Mouse (Mus musculus) MEL (cell line): Measurements from ENCODE around the gene Plbd2. TPM values are rescaled to one million over a fixed set of nuclear protein-coding genes. Genes with fewer than 3 reads are reported as not detected.

ENCODE experiments used
- DNase-seq: peaks from one replicate; pipeline ENCODE4 v3.0.0; 2011; ENCODE audit warnings: low read depth, low spot score
- H3K27ac ChIP-seq: 2 replicates; pipeline ENCODE4 v1.5.1; 2012; ENCODE audit warnings: low read depth, mild to moderate bottlenecking, control low read depth, low read length, moderate library complexity; ENCODE audit not compliant: control insufficient read depth
- H3K27me3 ChIP-seq, 2 experiments: fragments of 150-350 bp in 1 of 2; sonication (generic) in 1 of 2; 2 replicates each; pipeline ENCODE4 v1.6.1; 2012; ENCODE audit warnings: low read length in 2 of 2, mild to moderate bottlenecking in 2 of 2, improper control_type of control experiment in 1 of 2, moderate library complexity in 1 of 2; ENCODE audit not compliant: insufficient read depth in 2 of 2, control insufficient read depth in 1 of 2
- H3K36me3 ChIP-seq, 2 experiments: 2 replicates each; pipeline ENCODE4 v1.6.1; 2012 to 2014; ENCODE audit warnings: low read length in 2 of 2, improper control_type of control experiment in 1 of 2, inconsistent platforms in 1 of 2, mild to moderate bottlenecking in 1 of 2; ENCODE audit not compliant: insufficient read depth in 2 of 2, control insufficient read depth in 1 of 2
- H3K4me1 ChIP-seq, 2 experiments: fragments of 150-350 bp in 1 of 2; sonication (generic) in 1 of 2; 2 replicates each; pipeline ENCODE4 v1.6.1; 2012; ENCODE audit warnings: low read length in 2 of 2, improper control_type of control experiment in 1 of 2, mild to moderate bottlenecking in 1 of 2; ENCODE audit not compliant: insufficient read depth in 2 of 2, control insufficient read depth in 1 of 2
- H3K4me3 ChIP-seq, 2 experiments: fragments of 150-350 bp in 1 of 2; sonication (generic) in 1 of 2; 2 replicates each; pipeline ENCODE4 v1.5.1; 2012; ENCODE audit warnings: low read depth in 2 of 2, low read length in 2 of 2, mild to moderate bottlenecking in 2 of 2, moderate library complexity in 2 of 2, control low read depth in 1 of 2, improper control_type of control experiment in 1 of 2; ENCODE audit not compliant: control insufficient read depth in 1 of 2, insufficient read depth in 1 of 2
- H3K79me2 ChIP-seq: 2 replicates; pipeline ENCODE4 v1.6.1; 2012; ENCODE audit warnings: mild to moderate bottlenecking, low read length, moderate library complexity; ENCODE audit not compliant: control insufficient read depth, poor library complexity, insufficient read depth
- H3K9ac ChIP-seq: 2 replicates; pipeline ENCODE4 v1.6.1; 2012; ENCODE audit warnings: low read depth, mild to moderate bottlenecking, control low read depth, low read length, moderate library complexity; ENCODE audit not compliant: control insufficient read depth, poor library complexity, severe bottlenecking
- H3K9me3 ChIP-seq: fragments of 150-350 bp; sonication (generic); replicated peaks from 2 replicates; pipeline ENCODE4 v1.6.1; 2012; ENCODE audit warnings: mild to moderate bottlenecking, low read length, improper control_type of control experiment, moderate library complexity; ENCODE audit not compliant: insufficient read depth
- CHD1 ChIP-seq: IDR thresholded peaks from 2 replicates; pipeline ENCODE4 v1.6.1; 2012; ENCODE audit warnings: low read depth, mild to moderate bottlenecking, inconsistent platforms, low read length, improper control_type of control experiment
- CHD2 ChIP-seq: IDR thresholded peaks from 2 replicates; pipeline ENCODE4 v1.6.1; 2011; ENCODE audit warnings: low read length, improper control_type of control experiment
- EP300 ChIP-seq, 2 experiments: IDR thresholded peaks; 2 replicates each; pipeline ENCODE4 v1.6.1; 2011; ENCODE audit warnings: improper control_type of control experiment in 2 of 2, low read length in 2 of 2, low read depth in 1 of 2, mild to moderate bottlenecking in 1 of 2
- ETS1 ChIP-seq: IDR thresholded peaks from 2 replicates; pipeline ENCODE4 v1.6.1; 2012; ENCODE audit warnings: low read depth, mild to moderate bottlenecking, inconsistent platforms, low read length, improper control_type of control experiment, moderate library complexity
- HCFC1 ChIP-seq: IDR thresholded peaks from 2 replicates; pipeline ENCODE4 v1.6.1; 2012; ENCODE audit warnings: low read depth, mild to moderate bottlenecking, inconsistent platforms, low read length, improper control_type of control experiment, moderate library complexity
- KAT2A ChIP-seq: conservative IDR thresholded peaks from 2 replicates; pipeline ENCODE4 v1.6.1; 2012; ENCODE audit warnings: low read depth, low read length, improper control_type of control experiment, inconsistent platforms
- MAX ChIP-seq: IDR thresholded peaks from 2 replicates; pipeline ENCODE4 v1.6.1; 2011; ENCODE audit warnings: low read length, improper control_type of control experiment
- MEF2A ChIP-seq: IDR thresholded peaks from 2 replicates; pipeline ENCODE4 v1.6.1; 2014; ENCODE audit warnings: low read depth, mild to moderate bottlenecking, inconsistent platforms, low read length, improper control_type of control experiment; ENCODE audit not compliant: poor library complexity, insufficient replicate concordance, severe bottlenecking; ENCODE audit errors: extremely low read depth
- NRF1 ChIP-seq: IDR thresholded peaks from 2 replicates; pipeline ENCODE4 v1.6.1; 2014; ENCODE audit warnings: low read depth, mild to moderate bottlenecking, inconsistent platforms, low read length, improper control_type of control experiment, moderate library complexity; ENCODE audit not compliant: poor library complexity, insufficient read depth, severe bottlenecking
- POLR2A ChIP-seq, 2 experiments: IDR thresholded peaks; 2 replicates each; pipeline ENCODE4 v1.6.1; 2011 to 2012; ENCODE audit warnings: low read length in 2 of 2, mild to moderate bottlenecking in 2 of 2, control low read depth in 1 of 2, improper control_type of control experiment in 1 of 2, low read depth in 1 of 2, moderate library complexity in 1 of 2; ENCODE audit not compliant: control insufficient read depth in 1 of 2, insufficient read depth in 1 of 2, poor library complexity in 1 of 2
- POLR2AphosphoS5 ChIP-seq: IDR thresholded peaks from 2 replicates; pipeline ENCODE4 v1.6.1; 2012; ENCODE audit warnings: low read depth, borderline replicate concordance, mild to moderate bottlenecking, inconsistent platforms, low read length, moderate library complexity, mixed read lengths
- RAD21 ChIP-seq: IDR thresholded peaks from 2 replicates; pipeline ENCODE4 v1.6.1; 2011; ENCODE audit warnings: mild to moderate bottlenecking, low read depth, low read length, improper control_type of control experiment
- RCOR1 ChIP-seq: IDR thresholded peaks from 2 replicates; pipeline ENCODE4 v1.6.1; 2012; ENCODE audit warnings: low read depth, mild to moderate bottlenecking, inconsistent platforms, low read length, improper control_type of control experiment
- TCF12 ChIP-seq: IDR thresholded peaks from 2 replicates; pipeline ENCODE4 v1.6.1; 2014; ENCODE audit warnings: low read depth, mild to moderate bottlenecking, inconsistent platforms, low read length, improper control_type of control experiment, moderate library complexity
- UBTF ChIP-seq: IDR thresholded peaks from 2 replicates; pipeline ENCODE4 v1.6.1; 2012; ENCODE audit warnings: low read depth, mild to moderate bottlenecking, inconsistent platforms, low read length, improper control_type of control experiment, moderate library complexity, borderline replicate concordance; ENCODE audit not compliant: insufficient read depth
- ZKSCAN1 ChIP-seq: IDR thresholded peaks from 2 replicates; pipeline ENCODE4 v1.6.1; 2012; ENCODE audit warnings: low read depth, mild to moderate bottlenecking, inconsistent platforms, low read length, improper control_type of control experiment, moderate library complexity
- ZMIZ1 ChIP-seq: IDR thresholded peaks from 2 replicates; pipeline ENCODE4 v1.6.1; 2012; ENCODE audit warnings: low read depth, mild to moderate bottlenecking, inconsistent platforms, low read length, improper control_type of control experiment, moderate library complexity
- ZNF384 ChIP-seq: IDR thresholded peaks from 2 replicates; pipeline ENCODE4 v1.6.1; 2012; ENCODE audit warnings: low read depth, mild to moderate bottlenecking, inconsistent platforms, low read length, improper control_type of control experiment
- polyA plus RNA-seq, 2 experiments: library from polyadenylated mRNA; stranded (reverse) in 1 of 2; unstranded in 1 of 2; fragments of >175 nt in 1 of 2; fragments of >200 nt in 1 of 2; gene quantifications; 2 replicates each; pipeline versions ENCODE4 v1.2.1 to v1.2.4; 2012; ENCODE audit warnings: low replicate concordance in 2 of 2, low read depth in 1 of 2; ENCODE audit not compliant: insufficient read length in 2 of 2, insufficient read depth in 1 of 2, missing spikeins in 1 of 2
- total RNA-seq: library from RNA; depleted of rRNA; stranded (reverse); fragments of 300-350 nt; gene quantifications from 2 replicates; pipeline ENCODE4 v1.2.3, GENCODE M21; 2012

The Plbd2 gene
- total and polyA plus RNA-seq, 3 experiments, result 10.1 to 30.5 TPM; not detected in 1

- Histone ChIP-seq H3K9ac (no peak overlapping the region), H3K4me3 (no peak overlapping the region), H3K27me3 (no peaks in the 10 kb centered on the region), H3K9me3 (no peaks in the 10 kb centered on the region), H3K79me2 (no peaks in the 10 kb centered on the region), H3K4me1 (no peaks in the 10 kb centered on the region), H3K36me3 (no peaks in the 10 kb centered on the region; a peak in 1 of 4 replicates), H3K27ac (no peak overlapping the region)
- no peak for TF ChIP-seq UBTF
- no peak for TF ChIP-seq CHD1
- TF ChIP-seq POLR2AphosphoS5, result no peak
- no peak for TF ChIP-seq EP300 (IDR thresholded peaks at IDR 0.05; ENCODE audit: low read depth in 1 of 2, low read length in 2 of 2)
- TF ChIP-seq ZMIZ1, result no peak
- TF ChIP-seq CHD2, result no peak
- TF ChIP-seq HCFC1, result no peak
- DNase-seq, result no peak
Measured at GRCm38 (mm10) chr5:120493873-120494395, 9.5 kb downstream of the Plbd2 start.

- no peaks in the 10 kb centered on the region for H3K79me2 ChIP-seq
- TF ChIP-seq ZMIZ1, result no peak
- no peak for TF ChIP-seq ZNF384
- no peak for TF ChIP-seq MEF2A
- no peak for TF ChIP-seq RCOR1
- TF ChIP-seq RAD21, result no peak
- no peak for TF ChIP-seq EP300 (IDR thresholded peaks at IDR 0.05; ENCODE audit: low read depth in 1 of 2, low read length in 2 of 2)
- TF ChIP-seq TCF12, result no peak
- TF ChIP-seq POLR2A (IDR thresholded peaks at IDR 0.05; ENCODE audit: control insufficient read depth in 1 of 2, insufficient read depth in 1 of 2, low read depth in 1 of 2, low read length in 2 of 2, poor library complexity in 1 of 2), result no peak
- TF ChIP-seq NRF1, result no peak
- TF ChIP-seq KAT2A, result no peak
- TF ChIP-seq ETS1, result no peak
- no peak for TF ChIP-seq MAX
- no peak for TF ChIP-seq ZKSCAN1
Measured at GRCm38 (mm10) chr5:120493440-120493839, 10.0 kb downstream of the Plbd2 start.

More at GRCm38 (mm10) chr5:120493440-120493839, 10.0 kb downstream of the Plbd2 start:
- Histone ChIP-seq H3K9ac (no peak overlapping the region), H3K27me3 (no peaks in the 10 kb centered on the region), H3K4me1 (no peaks in the 10 kb centered on the region), H3K36me3 (no peaks in the 10 kb centered on the region; a peak in 1 of 4 replicates), H3K4me3 (no peak overlapping the region), H3K9me3 (no peaks in the 10 kb centered on the region), H3K27ac (no peak overlapping the region)
- DNase-seq, result no peak
